Mouse (Mus musculus): ENCODE measurements at regions not wholly inside any gene's neighbourhood (a gene's known extent, or its start where the extent isn't known, plus 50 kb on each side); places are given as distances from the start of the nearest gene placed in this dataset.
"Not testable (repeated sequence)": the region's sequence is repeated elsewhere in the genome, so short reads cannot be mapped to it uniquely, and the experiment has no call there.

- TF ChIP-seq GATA1 (IDR thresholded peaks at IDR 0.05; ENCODE audit: borderline replicate concordance, low read length) (no peak), FLI1 (IDR thresholded peaks at IDR 0.05; ENCODE audit: low read length) (no peak)
- no peaks in the 10 kb centered on the region for H3K27me3 ChIP-seq (replicated peaks)
- H3K9me3 ChIP-seq: no peaks in the 10 kb centered on the region
- H3K4me3 ChIP-seq (replicated peaks): no peak overlapping the region
- H3K4me1 ChIP-seq: no peaks in the 10 kb centered on the region
- H3K36me3 ChIP-seq (replicated peaks; ENCODE audit: low read length): no peaks in the 10 kb centered on the region
These were observed 351.5 kb downstream of the Kcnh5 start for GRCm38 (mm10) chr12:74825664-74826063.

- Histone ChIP-seq H3K27me3 (replicated peaks) (no peaks in the 10 kb centered on the region), H3K4me3 (replicated peaks) (no peak overlapping the region), H3K9me3 (no peaks in the 10 kb centered on the region), H3K36me3 (replicated peaks; ENCODE audit: low read length) (no peaks in the 10 kb centered on the region), H3K4me1 (no peaks in the 10 kb centered on the region)
- TF ChIP-seq FLI1 (IDR thresholded peaks at IDR 0.05; ENCODE audit: low read length) (no peak), GATA1 (IDR thresholded peaks at IDR 0.05; ENCODE audit: borderline replicate concordance, low read length) (no peak)
These were observed 352.2 kb downstream of the Kcnh5 start for GRCm38 (mm10) chr12:74824735-74825494.

GRCm38 (mm10) chr12:74816181-74816580, 361.0 kb downstream of the Kcnh5 start:
- H3K36me3 ChIP-seq (replicated peaks; ENCODE audit: low read length); H3K4me1 ChIP-seq; H3K27me3 ChIP-seq (replicated peaks); H3K9me3 ChIP-seq; H3K4me3 ChIP-seq (replicated peaks): not testable (repeated sequence)

GRCm38 (mm10) chr12:74808571-74808970, 368.6 kb downstream of the Kcnh5 start:
- H3K4me3 ChIP-seq (replicated peaks); H3K27me3 ChIP-seq (replicated peaks); H3K4me1 ChIP-seq; H3K9me3 ChIP-seq; H3K36me3 ChIP-seq (replicated peaks; ENCODE audit: low read length): not testable (repeated sequence)

GRCm38 (mm10) chr12:74807926-74808325, 369.2 kb downstream of the Kcnh5 start:
- H3K4me3 ChIP-seq (replicated peaks): not testable (repeated sequence)

GRCm38 (mm10) chr12:74803740-74804512, 373.2 kb downstream of the Kcnh5 start:
- TF ChIP-seq GATA1 (IDR thresholded peaks at IDR 0.05; ENCODE audit: borderline replicate concordance, low read length) (peak; percentile 10; the same call in 1 of the 3 replicates), FLI1 (IDR thresholded peaks at IDR 0.05; ENCODE audit: low read length) (no peak)
- no peaks in the 10 kb centered on the region; the same call in 1 of the 2 replicates for H3K9me3 ChIP-seq
- H3K4me1 ChIP-seq: no peaks in the 10 kb centered on the region
- H3K36me3 ChIP-seq (replicated peaks; ENCODE audit: low read length): no peaks in the 10 kb centered on the region
- no peaks in the 10 kb centered on the region for H3K27me3 ChIP-seq (replicated peaks)
- H3K4me3 ChIP-seq (replicated peaks): no peak overlapping the region

More at GRCm38 (mm10) chr12:74807926-74808325, 369.2 kb downstream of the Kcnh5 start:
- H3K4me1 ChIP-seq; H3K9me3 ChIP-seq; H3K27me3 ChIP-seq (replicated peaks); H3K36me3 ChIP-seq (replicated peaks; ENCODE audit: low read length): not testable (repeated sequence)

GRCm38 (mm10) chr12:74792036-74792435, 385.1 kb downstream of the Kcnh5 start:
- TF ChIP-seq FLI1 (IDR thresholded peaks at IDR 0.05; ENCODE audit: low read length) (no peak), GATA1 (IDR thresholded peaks at IDR 0.05; ENCODE audit: borderline replicate concordance, low read length) (no peak)
- no peaks in the 10 kb centered on the region for H3K27me3 ChIP-seq (replicated peaks)
- H3K4me1 ChIP-seq: no peaks in the 10 kb centered on the region
- no peaks in the 10 kb centered on the region for H3K36me3 ChIP-seq (replicated peaks; ENCODE audit: low read length)
- no peak overlapping the region for H3K4me3 ChIP-seq (replicated peaks)
- peaks cover 4% of the 10 kb centered on the region; the same call in 1 of the 2 replicates for H3K9me3 ChIP-seq

GRCm38 (mm10) chr12:74762284-74762683, 414.8 kb downstream of the Kcnh5 start:
- Histone ChIP-seq H3K27me3 (replicated peaks) (no peaks in the 10 kb centered on the region), H3K36me3 (replicated peaks; ENCODE audit: low read length) (no peaks in the 10 kb centered on the region), H3K4me3 (replicated peaks) (no peak overlapping the region), H3K4me1 (no peaks in the 10 kb centered on the region), H3K9me3 (no peaks in the 10 kb centered on the region)
- TF ChIP-seq FLI1 (IDR thresholded peaks at IDR 0.05; ENCODE audit: low read length) (no peak), GATA1 (IDR thresholded peaks at IDR 0.05; ENCODE audit: borderline replicate concordance, low read length) (no peak)

- no peak overlapping the region for H3K4me3 ChIP-seq (replicated peaks)
- no peak for TF ChIP-seq GATA1 (IDR thresholded peaks at IDR 0.05; ENCODE audit: borderline replicate concordance, low read length)
- no peak for TF ChIP-seq FLI1 (IDR thresholded peaks at IDR 0.05; ENCODE audit: low read length)
- H3K36me3 ChIP-seq (replicated peaks; ENCODE audit: low read length): no peaks in the 10 kb centered on the region
- H3K27me3 ChIP-seq (replicated peaks): no peaks in the 10 kb centered on the region
- H3K9me3 ChIP-seq: no peaks in the 10 kb centered on the region; the same call in 1 of the 2 replicates
- H3K4me1 ChIP-seq: no peaks in the 10 kb centered on the region
These were observed 428.9 kb upstream of the Gm11042 start for GRCm38 (mm10) chr12:74745051-74745450.

- no peak overlapping the region for H3K4me3 ChIP-seq (replicated peaks)
- H3K4me1 ChIP-seq: no peaks in the 10 kb centered on the region
- TF ChIP-seq FLI1 (IDR thresholded peaks at IDR 0.05; ENCODE audit: low read length) (no peak), GATA1 (IDR thresholded peaks at IDR 0.05; ENCODE audit: borderline replicate concordance, low read length) (no peak)
- H3K9me3 ChIP-seq: peaks cover 9% of the 10 kb centered on the region; the same call in 1 of the 2 replicates
- no peaks in the 10 kb centered on the region for H3K27me3 ChIP-seq (replicated peaks)
- no peaks in the 10 kb centered on the region for H3K36me3 ChIP-seq (replicated peaks; ENCODE audit: low read length)
These were observed 412.7 kb upstream of the Gm11042 start for GRCm38 (mm10) chr12:74728866-74729265.
